Mouse (Mus musculus) left cerebral cortex, adult 9 months (tissue): ENCODE measurements around the gene Pkd1.

Source experiments
- DNase-seq, 2 experiments: peaks; one replicate each; pipeline ENCODE4 v3.0.0; 2022; ENCODE audit warnings: low spot score in 2 of 2

Pkd1 gene

GRCm38 (mm10) chr17:24567034-24567779, 17.6 kb downstream of the Pkd1 start:
- no peak for DNase-seq

- DNase-seq = no peak
Observed at GRCm38 (mm10) chr17:24569837-24570236, 20.2 kb downstream of the Pkd1 start.

DNA sequence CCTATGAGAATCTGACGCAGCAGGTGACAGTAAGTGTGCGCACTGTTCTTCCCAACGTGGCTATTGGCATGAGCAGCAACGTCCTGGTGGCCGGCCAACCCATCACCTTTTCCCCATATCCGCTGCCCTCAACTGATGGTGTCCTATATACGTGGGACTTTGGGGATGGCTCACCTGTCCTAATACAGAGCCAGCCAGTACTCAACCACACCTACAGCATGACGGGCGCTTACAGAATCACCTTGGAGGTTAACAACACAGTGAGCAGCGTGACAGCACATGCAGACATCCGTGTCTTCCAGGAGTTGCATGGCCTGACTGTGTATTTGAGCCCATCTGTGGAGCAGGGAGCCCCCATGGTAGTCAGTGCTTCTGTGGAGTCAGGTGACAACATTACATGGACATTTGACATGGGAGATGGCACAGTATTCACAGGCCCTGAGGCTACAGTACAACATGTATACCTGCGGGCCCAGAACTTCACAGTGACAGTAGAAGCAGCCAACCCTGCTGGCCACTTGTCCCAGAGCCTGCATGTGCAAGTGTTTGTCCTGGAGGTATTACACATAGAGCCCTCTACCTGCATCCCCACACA, 23.1 kb downstream of the Pkd1 start:
- DNase-seq = no peak

DNA sequence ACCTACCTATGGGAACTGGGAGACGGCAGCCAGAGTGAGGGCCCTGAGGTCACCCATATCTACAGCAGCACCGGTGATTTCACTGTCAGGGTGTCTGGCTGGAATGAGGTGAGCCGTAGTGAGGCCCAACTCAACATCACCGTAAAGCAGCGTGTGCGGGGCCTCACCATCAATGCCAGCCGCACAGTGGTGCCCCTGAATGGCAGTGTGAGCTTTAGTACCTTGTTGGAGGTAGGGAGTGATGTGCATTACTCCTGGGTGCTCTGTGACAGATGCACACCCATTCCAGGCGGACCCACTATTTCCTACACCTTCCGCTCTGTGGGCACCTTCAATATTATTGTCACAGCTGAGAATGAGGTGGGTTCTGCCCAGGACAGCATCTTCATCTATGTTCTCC, 24.2 kb downstream of the Pkd1 start:
- DNase-seq = no peak

DNA sequence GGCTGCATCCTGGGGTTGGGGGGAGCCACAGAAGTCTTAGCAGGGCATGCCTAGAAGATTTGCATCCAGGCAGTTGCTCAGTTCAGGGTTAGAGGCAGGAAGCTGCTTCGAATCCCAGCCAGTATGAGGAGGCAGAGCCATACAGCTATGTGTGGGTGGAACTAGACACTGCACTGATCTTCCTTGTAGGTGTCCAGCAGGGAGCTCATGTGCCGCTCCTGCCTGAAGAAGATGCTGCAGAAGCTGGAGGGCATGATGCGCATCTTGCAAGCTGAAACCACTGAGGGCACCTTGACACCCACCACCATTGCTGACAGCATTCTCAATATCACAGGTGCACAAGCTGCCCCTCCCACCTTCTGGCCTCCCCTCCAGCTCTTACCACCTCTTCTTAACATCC, 29.9 kb downstream of the Pkd1 start:
- no peak for DNase-seq

DNA sequence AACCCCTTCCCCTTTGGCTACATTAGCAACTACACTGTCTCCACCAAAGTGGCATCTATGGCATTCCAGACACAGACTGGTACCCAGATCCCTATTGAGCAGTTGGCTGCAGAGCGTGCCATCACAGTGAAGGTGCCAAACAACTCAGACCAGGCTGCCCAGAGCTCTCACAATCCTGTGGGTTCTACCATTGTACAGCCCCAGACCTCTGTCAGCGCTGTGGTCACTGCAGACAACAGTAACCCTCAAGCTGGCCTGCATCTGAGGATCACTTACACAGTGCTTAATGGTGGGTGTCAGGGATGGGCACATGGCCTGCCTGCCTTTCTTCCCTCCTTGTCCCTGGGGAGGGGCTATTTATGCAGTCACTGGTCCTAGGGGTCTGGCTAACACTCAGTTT, 30.7 kb downstream of the Pkd1 start:
- DNase-seq = no peak

DNA sequence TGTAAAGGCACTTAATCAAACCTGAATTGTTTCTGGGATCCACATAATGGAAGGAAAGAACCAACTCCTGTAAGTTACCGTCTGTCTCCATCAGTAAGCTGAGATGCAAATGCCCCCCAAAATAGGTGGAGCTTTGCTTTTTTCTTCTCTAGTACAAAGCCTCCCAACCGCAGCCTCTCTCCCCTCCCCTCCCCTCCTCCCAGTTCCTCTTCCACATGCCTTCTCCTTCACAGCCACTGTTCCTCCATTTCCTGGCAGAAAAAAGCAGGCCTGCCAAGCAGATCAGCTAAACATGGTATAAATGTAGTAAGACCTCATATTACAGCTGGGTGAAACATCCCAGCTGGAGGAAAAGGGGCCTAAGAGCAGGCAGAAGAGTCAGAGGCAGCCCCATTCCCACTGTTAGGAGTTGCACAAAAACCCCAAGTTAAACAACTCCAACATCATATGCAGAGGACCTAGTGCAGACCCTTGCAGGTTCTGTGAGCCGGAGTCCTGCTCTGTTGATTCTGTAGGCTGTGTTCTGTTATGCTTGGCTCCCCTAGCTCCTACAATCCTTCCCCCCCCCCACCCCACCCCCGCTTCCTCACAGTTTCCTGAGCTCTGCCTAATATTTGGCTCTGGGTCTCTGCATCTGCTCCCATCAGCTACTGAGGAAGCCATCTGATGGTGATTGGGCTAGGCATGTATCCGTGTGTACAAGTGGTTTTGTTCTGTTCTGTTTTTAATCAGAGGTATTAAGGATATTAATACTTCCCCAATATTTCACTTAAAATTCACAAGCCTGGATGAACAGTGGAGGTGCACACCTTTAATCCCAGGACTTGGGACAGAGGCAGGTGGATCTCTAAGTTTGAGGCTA, 34.2 kb downstream of the Pkd1 start:
- DNase-seq = no peak

- no peak for DNase-seq
Observed at GRCm38 (mm10) chr17:24584520-24584919, 34.9 kb downstream of the Pkd1 start.

DNA sequence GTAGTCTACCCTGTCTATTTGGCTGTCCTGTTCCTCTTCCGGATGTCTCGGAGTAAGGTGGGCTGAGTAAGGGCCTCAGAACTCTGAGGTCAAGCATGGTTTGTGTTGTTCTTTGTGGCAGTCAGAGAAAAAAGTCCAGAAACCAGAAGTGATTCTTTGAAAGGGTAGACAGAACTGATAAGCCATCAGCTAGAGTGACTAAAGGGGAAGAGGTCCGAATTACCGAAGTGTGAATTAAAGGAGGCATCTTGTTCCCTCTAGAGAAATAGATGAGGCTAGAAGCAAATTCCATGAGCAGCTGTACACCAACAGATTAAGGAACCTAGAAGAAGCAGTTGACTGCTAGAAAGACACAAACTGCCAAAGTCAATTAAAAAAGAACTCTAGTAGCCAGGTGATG, 36.9 kb downstream of the Pkd1 start:
- DNase-seq = no peak

GRCm38 (mm10) chr17:24590943-24591342, 41.3 kb downstream of the Pkd1 start:
- no peak for DNase-seq

DNA sequence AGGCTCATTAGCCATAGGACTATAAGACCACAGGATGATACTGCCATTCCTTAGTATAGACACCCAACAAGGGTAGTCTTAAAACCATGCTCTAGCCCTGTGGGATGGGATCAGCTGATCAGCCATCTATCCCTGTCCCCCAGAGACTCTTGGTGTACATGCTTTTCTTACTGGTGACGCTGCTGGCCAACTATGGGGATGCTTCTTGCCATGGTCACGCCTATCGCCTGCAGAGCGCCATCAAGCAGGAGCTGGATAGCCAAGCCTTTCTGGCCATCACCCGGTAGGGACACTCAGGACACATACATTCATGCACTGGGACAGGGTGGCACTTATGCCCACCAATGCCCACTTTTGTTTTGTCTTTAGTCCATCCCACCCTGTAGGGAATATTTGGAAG, 42.1 kb downstream of the Pkd1 start:
- DNase-seq = no peak

DNA sequence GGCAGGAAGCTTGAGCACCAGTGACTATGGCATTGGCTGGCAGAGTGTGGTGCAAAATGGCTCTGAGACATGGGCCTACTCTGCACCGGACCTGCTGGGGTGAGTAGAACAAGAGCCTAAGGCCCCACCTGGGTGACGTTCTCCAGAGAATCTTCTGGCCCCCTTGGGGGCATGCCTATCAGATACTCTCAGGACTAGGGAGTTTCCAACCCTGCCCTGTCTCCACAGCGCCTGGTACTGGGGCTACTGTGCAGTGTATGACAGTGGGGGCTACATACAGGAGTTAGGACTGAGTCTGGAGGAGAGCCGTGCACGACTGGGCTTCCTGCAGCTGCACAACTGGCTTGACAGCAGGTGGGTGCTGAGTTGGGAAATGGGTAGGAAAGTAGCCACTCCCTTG, 43.6 kb downstream of the Pkd1 start:
- no peak for DNase-seq

DNA sequence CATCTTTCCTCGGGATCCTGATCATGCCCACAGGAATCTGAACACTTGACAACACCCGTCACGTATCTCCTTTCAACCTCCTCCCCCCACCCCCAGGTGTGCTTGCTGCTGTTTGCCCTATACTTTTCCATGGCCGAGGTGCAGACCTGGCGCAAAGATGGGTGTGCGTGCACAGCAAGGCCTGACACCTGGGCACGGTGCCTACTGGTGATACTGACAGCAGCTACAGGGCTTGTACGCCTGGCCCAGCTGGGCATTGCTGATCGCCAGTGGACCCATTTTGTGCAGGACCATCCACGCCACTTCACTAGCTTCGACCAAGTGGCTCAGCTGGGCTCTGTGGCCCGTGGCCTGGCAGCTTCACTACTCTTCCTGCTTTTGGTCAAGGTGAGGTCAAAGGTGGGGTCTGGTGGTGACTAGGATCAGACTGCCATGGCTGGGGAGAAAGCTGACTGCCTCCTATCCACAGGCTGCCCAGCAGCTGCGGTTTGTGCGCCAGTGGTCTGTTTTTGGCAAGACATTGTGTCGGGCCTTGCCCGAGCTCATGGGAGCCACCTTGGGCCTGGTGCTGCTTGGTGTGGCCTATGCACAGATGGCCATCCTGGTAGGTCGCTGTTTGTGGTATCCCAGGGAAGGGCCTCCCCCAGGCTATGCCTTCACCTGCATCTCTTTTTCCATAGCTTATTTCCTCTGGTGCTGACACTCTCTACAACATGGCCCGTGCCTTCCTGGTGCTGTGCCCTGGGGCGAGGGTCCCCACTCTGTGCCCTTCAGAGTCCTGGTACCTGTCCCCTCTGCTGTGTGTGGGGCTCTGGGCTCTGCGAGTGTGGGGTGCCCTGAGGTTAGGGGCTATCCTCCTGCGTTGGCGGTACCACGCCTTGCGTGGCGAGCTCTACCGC, 44.6 kb downstream of the Pkd1 start:
- no peak for DNase-seq

DNA sequence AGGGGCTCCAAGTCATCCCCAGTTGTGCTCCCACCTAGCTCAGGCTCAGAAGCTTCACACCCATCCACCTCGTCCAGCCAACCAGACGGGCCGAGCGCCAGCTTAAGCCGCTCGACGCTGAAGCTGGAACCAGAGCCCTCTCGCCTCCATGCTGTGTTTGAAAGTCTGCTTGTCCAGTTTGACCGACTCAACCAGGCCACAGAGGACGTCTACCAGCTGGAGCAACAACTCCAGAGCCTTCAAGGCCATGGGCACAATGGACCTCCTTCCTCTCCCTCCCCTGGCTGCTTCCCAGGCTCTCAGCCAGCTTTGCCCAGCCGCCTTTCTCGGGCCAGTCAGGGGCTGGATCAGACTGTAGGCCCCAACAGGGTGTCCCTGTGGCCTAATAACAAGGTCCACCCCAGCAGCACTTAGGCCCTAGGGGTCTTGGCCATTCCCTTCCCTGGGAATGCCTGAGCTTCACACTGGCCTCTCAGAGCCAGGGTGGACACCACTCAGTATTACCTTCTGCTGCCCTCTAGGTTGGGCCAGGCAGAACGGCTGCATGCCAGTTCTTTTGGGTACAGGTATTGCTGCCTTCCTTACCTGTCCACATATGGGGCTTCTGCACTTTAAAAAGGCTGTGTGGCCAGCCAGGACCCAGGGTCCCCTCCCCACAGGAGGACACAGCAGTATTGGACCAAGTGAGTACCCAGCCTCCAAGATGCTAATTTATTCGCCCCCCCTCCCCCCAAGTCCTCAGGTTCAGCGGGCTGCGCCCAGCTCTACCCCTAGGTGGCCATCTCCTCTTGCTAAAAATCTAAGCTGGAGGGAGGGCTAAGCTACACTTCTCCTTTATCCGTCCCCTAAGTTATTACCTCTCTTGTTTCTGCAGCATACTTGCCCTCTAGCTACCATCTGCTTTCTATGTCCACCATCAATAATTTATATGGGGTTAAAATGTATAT, 45.8 kb downstream of the Pkd1 start:
- DNase-seq = no peak

DNA sequence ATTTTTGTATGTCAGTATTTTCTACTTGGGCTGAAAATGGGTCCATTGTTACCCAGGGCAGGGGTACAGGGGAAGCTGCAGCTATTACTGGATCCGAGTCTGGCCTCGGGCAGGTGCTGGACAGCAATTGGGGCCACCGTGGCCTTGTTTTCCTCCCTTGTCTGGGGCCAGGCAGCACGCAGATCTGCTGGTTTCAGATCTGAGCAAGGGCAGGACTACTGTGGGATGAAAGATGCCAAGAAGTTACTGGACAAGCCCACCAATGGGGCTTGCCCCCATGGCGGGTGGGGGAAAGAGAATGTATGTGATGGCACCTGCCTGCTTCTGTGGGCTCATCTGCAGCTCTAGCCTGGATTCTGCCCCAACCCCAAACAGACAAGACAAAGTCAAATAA, 46.4 kb downstream of the Pkd1 start:
- no peak for DNase-seq

DNA sequence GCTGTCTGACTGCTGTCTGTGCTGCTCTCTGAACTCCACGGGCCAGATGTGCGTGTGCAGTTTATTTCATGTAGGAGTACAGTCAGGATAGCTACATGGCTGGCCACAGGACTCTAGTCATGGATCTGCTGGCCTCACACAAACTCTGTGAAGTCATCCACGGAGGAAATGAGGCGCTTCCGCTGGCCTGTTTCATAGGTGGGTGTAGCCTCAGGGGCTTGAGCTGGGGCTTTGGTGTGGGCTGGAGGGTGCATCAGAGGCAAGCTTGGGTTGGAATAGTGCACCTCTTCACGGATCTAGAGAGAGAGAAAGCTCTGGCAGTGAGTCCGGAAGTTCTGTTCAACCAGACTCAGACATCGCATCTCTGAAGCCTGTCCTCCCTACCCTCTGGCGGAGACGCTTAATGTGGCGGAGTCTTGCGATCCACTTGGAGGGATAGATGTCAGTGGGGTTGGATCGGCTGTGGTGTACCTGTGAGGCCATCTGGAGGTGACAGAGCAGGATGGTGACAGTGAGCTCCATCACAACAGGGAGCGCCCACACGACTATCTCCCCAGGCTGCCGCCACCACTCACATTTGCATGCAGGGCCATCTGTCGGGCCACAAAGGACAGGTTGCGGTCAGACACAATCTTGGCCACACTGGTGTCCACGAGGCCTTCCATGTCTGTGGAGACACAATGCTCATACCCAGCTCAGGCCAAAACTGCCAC, 47.0 kb downstream of the Pkd1 start:
- DNase-seq = no peak

DNA sequence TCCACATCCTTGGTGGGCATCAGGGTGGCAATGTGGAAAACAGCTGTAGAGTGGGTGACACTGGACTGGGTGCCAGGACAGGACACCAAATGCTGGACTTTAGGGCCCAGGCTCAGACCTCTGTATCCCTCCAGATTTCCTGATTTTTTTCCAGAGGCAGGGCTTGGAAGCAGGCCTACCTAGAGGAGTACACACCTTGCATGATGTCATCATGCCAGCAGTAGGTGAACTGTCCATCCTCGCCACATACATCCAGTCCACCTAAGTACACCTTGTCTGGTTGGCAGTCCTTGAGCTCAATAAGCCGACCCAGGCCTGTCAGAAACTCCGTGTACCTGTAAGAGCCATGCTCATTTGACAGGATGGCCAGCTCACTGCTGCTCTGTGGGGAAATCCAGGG, 48.4 kb downstream of the Pkd1 start:
- DNase-seq = no peak

DNA sequence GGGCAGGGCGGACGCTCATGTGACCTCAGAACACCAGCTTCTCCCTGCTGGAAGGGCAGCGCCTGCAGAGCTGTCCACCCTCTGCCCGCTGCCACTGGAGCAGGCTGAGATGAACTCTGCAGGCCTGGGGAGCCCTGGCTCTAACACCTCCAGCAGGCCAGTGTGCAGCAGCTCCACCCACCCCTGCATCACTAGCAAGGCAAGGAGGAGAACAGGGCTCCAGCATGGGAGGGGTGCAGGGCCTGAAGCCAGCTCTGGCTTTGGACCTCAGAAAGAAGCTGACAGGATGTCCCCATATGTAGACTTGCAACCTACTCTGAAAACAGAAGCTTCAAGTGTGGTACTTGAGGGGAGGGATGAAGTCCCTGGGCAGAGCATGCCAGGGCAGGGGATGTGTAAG, 50.9 kb downstream of the Pkd1 start:
- no peak for DNase-seq

- no peak for DNase-seq
Observed at GRCm38 (mm10) chr17:24603961-24604360, 54.3 kb downstream of the Pkd1 start.

DNA sequence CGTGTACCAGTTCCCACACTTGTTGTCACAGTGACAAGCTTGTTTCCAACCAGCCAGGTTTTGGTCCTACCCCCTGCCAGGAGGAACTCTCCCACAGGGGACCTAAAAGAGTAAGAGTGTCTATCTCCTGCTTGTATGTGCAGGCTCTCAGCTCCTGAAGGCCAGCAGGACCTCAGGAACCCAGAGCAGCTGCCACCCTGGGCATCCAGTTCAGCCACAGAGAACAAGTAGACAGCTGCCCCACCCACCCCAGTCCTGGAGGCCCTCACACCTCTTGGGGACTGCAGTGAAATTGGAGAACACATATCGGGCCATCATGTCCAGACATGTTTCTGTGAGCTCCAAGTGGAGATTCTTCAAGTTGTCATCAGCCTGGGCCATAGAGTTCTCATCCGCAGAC, 54.9 kb downstream of the Pkd1 start:
- DNase-seq = no peak
